Mouse (Mus musculus) hindbrain, embryonic 16.5 days (tissue): ENCODE results near the gene Mzt1. TPM values are rescaled to one million over a fixed set of nuclear protein-coding genes. Genes with fewer than 3 reads are reported as not detected.
"Not testable (repeated sequence)": the region's sequence is repeated elsewhere in the genome, so short reads cannot be mapped to it uniquely, and the experiment has no call there.

Source experiments
- ATAC-seq: fragments of 200-750 bp; cut with Nextera tagmentation; 2 replicates; pipeline ENCODE4 v1.8.0; 2017; ENCODE audit warnings: moderate TSS enrichment, moderate library complexity
- H3K27ac ChIP-seq: fragments of 300-500 bp; sonication (generic); 2 replicates; pipeline ENCODE4 v1.5.1; 2014; ENCODE audit warnings: low read depth, mild to moderate bottlenecking, control low read depth, low read length, moderate library complexity
- H3K27me3 ChIP-seq: fragments of 300-500 bp; sonication (generic); replicated peaks from 2 replicates; pipeline ENCODE4 v1.6.1; 2014; ENCODE audit warnings: low read length; ENCODE audit not compliant: control insufficient read depth, insufficient read depth
- H3K36me3 ChIP-seq: fragments of 300-500 bp; sonication (generic); 2 replicates; pipeline ENCODE4 v1.6.1; 2014; ENCODE audit warnings: mild to moderate bottlenecking, low read length, moderate library complexity, mixed read lengths; ENCODE audit not compliant: control insufficient read depth, insufficient read depth
- H3K4me1 ChIP-seq: fragments of 300-500 bp; sonication (generic); 2 replicates; pipeline ENCODE4 v1.6.1; 2014; ENCODE audit warnings: low read depth, low read length; ENCODE audit not compliant: control insufficient read depth, insufficient read depth
- H3K4me2 ChIP-seq: fragments of 300-500 bp; sonication (generic); 2 replicates; pipeline ENCODE4 v1.6.1; 2014; ENCODE audit warnings: mild to moderate bottlenecking, low read length, control low read depth, moderate library complexity
- H3K4me3 ChIP-seq: fragments of 300-500 bp; sonication (generic); 2 replicates; pipeline ENCODE4 v1.5.1; 2014; ENCODE audit warnings: mild to moderate bottlenecking, low read length, control low read depth, moderate library complexity
- H3K9ac ChIP-seq: fragments of 300-500 bp; sonication (generic); 2 replicates; pipeline ENCODE4 v1.6.1; 2014; ENCODE audit warnings: low read depth, mild to moderate bottlenecking, control low read depth, low read length, moderate library complexity
- H3K9me3 ChIP-seq: fragments of 300-500 bp; sonication (generic); 2 replicates; pipeline ENCODE4 v1.6.1; 2014; ENCODE audit warnings: mild to moderate bottlenecking, low read length, moderate library complexity; ENCODE audit not compliant: control insufficient read depth
- WGBS: fragments of 180-500 bp; shearing (Covaris S2); extraction: QIAGEN DNeasy Blood & Tissue Kit; methylation state at CpG from one replicate; pipeline ENCODE4 v1.1.7; 2014; 5-methylcytosine and 5-hydroxymethylcytosine counted together
- polyA plus RNA-seq: library from polyadenylated mRNA; unstranded; fragments of >200 nt; fragmentation: Nextera tagmentation; extraction: Ambion mirVana; gene quantifications from 2 replicates; pipeline ENCODE4 v1.2.1, GENCODE M21; 2015

Gene Mzt1
- polyA plus RNA-seq, 1 experiment from 2014 or later, result 92.7 TPM

- Histone ChIP-seq H3K27me3 (no peaks in the 10 kb centered on the region), H3K36me3 (0 out of 2 replicates have a peak, but pooled peaks cover under 1% of the 10 kb centered on the region), H3K27ac (no peak overlapping the region), H3K9ac (no peak overlapping the region), H3K9me3 (no peaks in the 10 kb centered on the region), H3K4me2 (peak overlapping the region; percentile 81), H3K4me1 (peaks cover 24% of the 10 kb centered on the region), H3K4me3 (0 out of 2 replicates have a peak overlapping the region, but pooled peaks have one; percentile 9)
- no peak for ATAC-seq
- 23% methylated on average over 10 of the region's 10 CpGs for WGBS
These were observed 1.8 kb downstream of the Mzt1 start for GRCm38 (mm10) chr14:99044096-99044495.

GRCm38 (mm10) chr14:99043499-99043898 lies 2.4 kb downstream of the Mzt1 start:
- H3K4me3 ChIP-seq, result no peak overlapping the region

DNA sequence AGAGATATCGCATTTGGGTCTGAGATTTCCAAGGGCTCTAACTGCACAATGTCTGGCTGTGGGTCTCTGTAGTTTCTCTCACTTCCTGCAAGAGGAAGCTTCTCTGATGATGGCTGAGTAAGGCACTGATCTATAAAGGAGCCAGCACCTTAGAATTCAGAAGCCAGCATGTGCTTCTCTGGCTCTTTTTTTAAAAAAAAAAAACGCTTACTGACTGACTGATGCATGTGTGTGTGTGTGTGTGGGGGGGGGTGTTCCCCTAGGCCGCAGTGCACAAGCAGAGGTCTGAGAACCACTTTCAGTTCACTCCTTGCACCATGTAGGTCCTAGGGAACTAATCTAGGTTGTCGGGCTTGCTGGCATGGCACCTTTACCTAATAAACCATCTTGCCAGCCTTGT lies 4.5 kb downstream of the Mzt1 start:
- Histone ChIP-seq H3K9me3 (no peaks in the 10 kb centered on the region), H3K4me2 (no peak overlapping the region), H3K4me1 (peaks cover 20% of the 10 kb centered on the region), H3K9ac (no peak overlapping the region), H3K4me3 (no peak overlapping the region), H3K27me3 (no peaks in the 10 kb centered on the region), H3K36me3 (peaks cover 8% of the 10 kb centered on the region; the same call in 1 of the 2 replicates), H3K27ac (no peak overlapping the region)
- no peak for ATAC-seq
- WGBS, result 77% methylated on average over 4 of the region's 4 CpGs

More at GRCm38 (mm10) chr14:99043499-99043898, 2.4 kb downstream of the Mzt1 start:
- Histone ChIP-seq H3K4me2 (peak overlapping the region; percentile 81), H3K9me3 (no peaks in the 10 kb centered on the region), H3K27me3 (no peaks in the 10 kb centered on the region), H3K4me1 (peaks cover 24% of the 10 kb centered on the region), H3K36me3 (0 out of 2 replicates have a peak, but pooled peaks cover 2% of the 10 kb centered on the region), H3K9ac (no peak overlapping the region), H3K27ac (no peak overlapping the region)
- WGBS, result 27% methylated on average over 1 of the region's 1 CpGs
- no peak for ATAC-seq

GRCm38 (mm10) chr14:99039308-99039707 lies 6.6 kb downstream of the Mzt1 start:
- H3K9ac ChIP-seq, H3K4me2 ChIP-seq, H3K4me3 ChIP-seq, ATAC-seq, H3K27me3 ChIP-seq, H3K9me3 ChIP-seq, H3K27ac ChIP-seq: not testable (repeated sequence)
- Histone ChIP-seq H3K36me3 (peaks cover 11% of the 10 kb centered on the region; the same call in 1 of the 2 replicates), H3K4me1 (peaks cover 14% of the 10 kb centered on the region)
- WGBS, result 57% methylated on average over 5 of the region's 5 CpGs

- Histone ChIP-seq H3K9me3 (no peaks in the 10 kb centered on the region), H3K4me3 (no peak overlapping the region), H3K27ac (no peak overlapping the region), H3K9ac (no peak overlapping the region), H3K27me3 (no peaks in the 10 kb centered on the region), H3K4me1 (peaks cover 6% of the 10 kb centered on the region; the same call in 1 of the 2 replicates), H3K36me3 (peaks cover 16% of the 10 kb centered on the region; the same call in 1 of the 2 replicates), H3K4me2 (no peak overlapping the region)
- ATAC-seq, result no peak
- WGBS, result 73% methylated on average over 2 of the region's 2 CpGs
These were observed 8.2 kb downstream of the Mzt1 start for GRCm38 (mm10) chr14:99037703-99038102.

GRCm38 (mm10) chr14:99036039-99036438 lies 9.9 kb downstream of the Mzt1 start:
- Histone ChIP-seq H3K9ac (no peak overlapping the region), H3K9me3 (no peaks in the 10 kb centered on the region), H3K4me1 (peaks cover under 1% of the 10 kb centered on the region; the same call in 1 of the 2 replicates), H3K4me3 (no peak overlapping the region), H3K27ac (no peak overlapping the region), H3K27me3 (no peaks in the 10 kb centered on the region), H3K4me2 (no peak overlapping the region), H3K36me3 (peaks cover 16% of the 10 kb centered on the region; the same call in 1 of the 2 replicates)
- ATAC-seq, result no peak
- WGBS, result 77% methylated on average over 4 of the region's 4 CpGs

DNA sequence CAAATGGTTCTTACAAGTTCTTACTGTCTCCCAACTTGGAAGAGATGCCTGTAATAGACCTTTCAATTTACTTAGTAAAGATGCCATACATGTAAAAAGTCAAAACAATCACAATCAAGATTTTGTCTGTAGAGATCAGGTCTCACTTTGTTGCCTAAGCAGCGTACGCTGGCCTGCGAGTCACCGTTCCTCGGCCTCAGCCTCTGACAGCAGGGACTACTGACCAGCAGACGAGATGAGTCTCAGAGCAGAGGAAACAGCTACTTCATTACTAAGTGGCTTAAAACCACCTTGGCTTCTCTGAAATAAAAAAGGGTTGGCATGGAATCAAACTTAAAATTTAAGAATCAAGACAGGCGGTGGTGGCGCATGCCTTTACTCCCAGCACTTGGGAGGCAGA lies 11.1 kb downstream of the Mzt1 start:
- H3K4me1 ChIP-seq, result not testable (repeated sequence)
- H3K36me3 ChIP-seq, result peaks cover 16% of the 10 kb centered on the region; the same call in 1 of the 2 replicates

GRCm38 (mm10) chr14:99032596-99032995 lies 13.3 kb downstream of the Mzt1 start:
- H3K27ac ChIP-seq, result no peak overlapping the region
- H3K36me3 ChIP-seq, result peaks cover 8% of the 10 kb centered on the region; the same call in 1 of the 2 replicates
- no peak overlapping the region for H3K4me3 ChIP-seq
- no peaks in the 10 kb centered on the region for H3K9me3 ChIP-seq
- no peak for ATAC-seq
- H3K4me2 ChIP-seq, result no peak overlapping the region
- H3K27me3 ChIP-seq, result no peaks in the 10 kb centered on the region
- WGBS, result 91% methylated on average over 5 of the region's 5 CpGs
- H3K9ac ChIP-seq, result no peak overlapping the region
- H3K4me1 ChIP-seq, result no peaks in the 10 kb centered on the region

More for the DNA sequence above, 11.1 kb downstream of the Mzt1 start:
- H3K27me3 ChIP-seq, H3K27ac ChIP-seq, H3K9ac ChIP-seq, H3K4me2 ChIP-seq, H3K4me3 ChIP-seq, ATAC-seq, H3K9me3 ChIP-seq: not testable (repeated sequence)
- WGBS, result 94% methylated on average over 8 of the region's 8 CpGs

DNA sequence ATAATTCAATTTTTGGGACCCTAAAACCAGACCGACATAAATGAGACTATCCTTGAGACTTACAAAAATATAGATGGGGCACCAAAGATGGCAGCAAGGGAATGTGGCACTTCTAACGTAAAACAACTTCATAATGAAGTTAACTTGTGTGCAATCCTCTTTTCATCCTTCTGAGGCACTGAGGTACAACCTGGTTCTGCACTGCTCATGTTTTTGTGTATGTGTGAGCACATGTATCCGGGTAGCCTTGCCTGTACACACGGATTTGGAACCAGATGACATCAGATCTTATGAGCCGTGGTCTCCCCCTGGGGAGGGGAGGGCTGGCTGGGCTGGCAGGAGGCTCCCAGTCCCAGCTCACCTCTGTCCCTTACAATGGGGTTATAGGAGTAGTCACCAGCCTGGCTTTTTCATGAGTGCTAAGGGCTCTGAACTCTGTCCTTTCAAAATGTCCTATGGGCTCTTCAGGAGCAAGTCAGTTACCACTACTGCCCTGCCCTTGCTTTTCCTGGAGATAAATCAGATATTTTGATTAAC lies 14.5 kb downstream of the Mzt1 start:
- 72% methylated on average over 5 of the region's 5 CpGs for WGBS
- Histone ChIP-seq H3K36me3 (peaks cover 8% of the 10 kb centered on the region; the same call in 1 of the 2 replicates), H3K27me3 (no peaks in the 10 kb centered on the region)

More for the DNA sequence above, 14.5 kb downstream of the Mzt1 start:
- H3K27ac ChIP-seq, result no peak overlapping the region
- H3K9ac ChIP-seq, result no peak overlapping the region
- 0 out of 2 replicates have a peak, but pooled peaks have one; percentile 37 for ATAC-seq
- no peak overlapping the region for H3K4me2 ChIP-seq
- no peaks in the 10 kb centered on the region for H3K4me1 ChIP-seq
- H3K4me3 ChIP-seq, result no peak overlapping the region
- no peaks in the 10 kb centered on the region for H3K9me3 ChIP-seq
